Mouse (Mus musculus): ENCODE measurements around the gene Lmbr1l.
"Not testable (repeated sequence)": the region's sequence is repeated elsewhere in the genome, so short reads cannot be mapped to it uniquely, and the experiment has no call there.

Lmbr1l gene

DNA sequence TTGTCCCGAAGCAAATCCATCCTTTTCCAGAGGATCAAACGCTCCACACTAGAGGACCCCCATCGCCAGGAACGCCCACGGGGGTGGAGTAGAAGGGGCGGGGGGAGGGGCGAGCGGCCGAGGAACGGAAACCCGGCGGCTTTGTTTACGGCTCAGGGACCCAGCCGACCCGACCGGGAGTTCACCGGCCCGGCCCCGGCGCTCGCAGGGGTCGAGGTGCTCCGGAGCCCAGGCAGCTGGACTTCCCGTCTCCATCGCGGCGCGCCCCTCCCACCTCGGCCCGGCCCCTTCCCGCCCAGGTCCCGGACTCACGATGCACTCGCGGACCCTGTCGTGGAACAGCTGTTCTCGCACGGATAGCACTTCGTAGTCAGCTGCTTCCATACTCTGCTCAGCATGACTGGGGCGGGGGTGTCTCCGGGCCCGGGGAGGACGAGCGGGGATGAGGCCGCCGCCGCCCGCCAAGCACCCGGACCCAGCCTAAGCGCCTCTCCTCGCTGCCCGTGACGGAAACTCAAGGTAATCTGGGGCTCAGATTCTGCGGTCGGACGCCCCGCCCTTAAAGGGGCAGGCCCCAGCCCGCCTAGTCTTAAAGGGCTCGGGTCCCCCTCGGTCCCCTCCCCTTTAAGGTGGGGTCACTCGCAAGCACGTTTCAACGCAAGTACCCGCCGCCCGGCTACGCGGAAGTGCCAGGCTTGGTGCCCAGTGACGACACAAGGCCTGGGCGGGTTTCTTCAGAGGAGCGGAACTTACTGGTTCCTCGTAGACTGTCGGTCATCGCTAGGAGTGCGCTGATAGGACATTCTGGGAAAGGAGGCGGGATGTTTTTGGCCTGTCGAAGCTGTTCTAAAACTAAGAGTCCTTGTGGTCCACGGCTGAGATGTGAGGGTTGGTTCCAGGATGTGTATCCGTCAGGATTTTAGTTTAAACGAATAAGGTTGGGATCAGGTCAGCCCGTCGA lies at the start of gene Lmbr1l:
Gene Lmbr1l, minus strand, starts transcription at position 694 of the 961 bp plus-strand sequence.
- in situ Hi-C loops (cut with MboI, MseI): no loop called here

DNA sequence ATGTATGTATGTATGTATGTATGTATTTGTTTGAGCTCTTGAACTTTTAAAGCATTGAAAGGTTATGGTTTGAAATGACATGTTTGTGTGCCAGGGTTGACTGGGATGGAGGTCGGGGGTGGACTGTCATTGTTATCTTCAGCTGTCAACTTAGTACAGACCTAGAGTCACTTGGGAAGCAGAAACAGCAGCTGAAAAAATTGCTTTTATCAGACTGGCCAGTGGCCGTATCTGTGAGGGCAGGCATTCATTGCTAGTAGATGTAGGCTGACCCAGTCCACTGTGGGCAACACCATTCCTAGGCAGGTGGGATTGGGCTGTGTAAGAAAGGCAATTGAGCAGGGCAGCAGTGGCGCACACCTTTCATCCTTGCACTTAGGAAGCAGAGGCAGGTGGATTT lies 41.5 kb upstream of the Lmbr1l start:
- in situ Hi-C loops (cut with MboI, MseI): no loop called here

- in situ Hi-C loops (cut with MboI, MseI): no loop called here
Measured at GRCm38 (mm10) chr15:98958901-98959420, 40.9 kb upstream of the Lmbr1l start.

DNA sequence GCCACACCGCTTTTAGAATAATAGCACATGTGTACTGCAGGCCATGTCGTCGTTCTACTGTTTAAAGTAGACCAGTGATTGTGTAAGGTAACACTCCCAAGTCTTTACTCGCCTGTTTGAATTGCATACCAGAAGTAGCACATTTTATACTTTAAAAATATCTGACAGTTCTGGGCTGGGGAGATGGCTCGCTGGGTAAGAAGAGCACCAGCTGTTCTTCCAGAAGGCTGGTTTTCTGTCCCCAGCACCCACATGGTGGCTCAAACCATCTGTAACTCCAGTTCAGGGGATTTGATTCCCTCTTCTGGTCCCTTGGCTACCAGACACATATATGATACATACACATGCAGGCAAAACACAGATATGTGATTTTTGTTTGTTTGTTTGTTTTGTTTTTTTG lies 39.4 kb upstream of the Lmbr1l start:
- in situ Hi-C loops (cut with MboI, MseI): no loop called here

- in situ Hi-C loops (cut with MboI, MseI): no loop called here
Measured at GRCm38 (mm10) chr15:98956000-98956399, 38.0 kb upstream of the Lmbr1l start.

GRCm38 (mm10) chr15:98955324-98955723 lies 37.3 kb upstream of the Lmbr1l start:
- in situ Hi-C loops (cut with MboI, MseI): no loop called here

- in situ Hi-C loops (cut with MboI, MseI): no loop called here
Measured at GRCm38 (mm10) chr15:98954425-98955253, 36.6 kb upstream of the Lmbr1l start.

GRCm38 (mm10) chr15:98953401-98954356 lies 35.6 kb upstream of the Lmbr1l start, which contains the start of the genes Gm49450 and Tuba1a:
Gene Gm49450 (minus strand): TSS chr15:98953551.
Gene Tuba1a (minus strand): TSS chr15:98953703.
- in situ Hi-C loops (cut with MboI, MseI): no loop called here

DNA sequence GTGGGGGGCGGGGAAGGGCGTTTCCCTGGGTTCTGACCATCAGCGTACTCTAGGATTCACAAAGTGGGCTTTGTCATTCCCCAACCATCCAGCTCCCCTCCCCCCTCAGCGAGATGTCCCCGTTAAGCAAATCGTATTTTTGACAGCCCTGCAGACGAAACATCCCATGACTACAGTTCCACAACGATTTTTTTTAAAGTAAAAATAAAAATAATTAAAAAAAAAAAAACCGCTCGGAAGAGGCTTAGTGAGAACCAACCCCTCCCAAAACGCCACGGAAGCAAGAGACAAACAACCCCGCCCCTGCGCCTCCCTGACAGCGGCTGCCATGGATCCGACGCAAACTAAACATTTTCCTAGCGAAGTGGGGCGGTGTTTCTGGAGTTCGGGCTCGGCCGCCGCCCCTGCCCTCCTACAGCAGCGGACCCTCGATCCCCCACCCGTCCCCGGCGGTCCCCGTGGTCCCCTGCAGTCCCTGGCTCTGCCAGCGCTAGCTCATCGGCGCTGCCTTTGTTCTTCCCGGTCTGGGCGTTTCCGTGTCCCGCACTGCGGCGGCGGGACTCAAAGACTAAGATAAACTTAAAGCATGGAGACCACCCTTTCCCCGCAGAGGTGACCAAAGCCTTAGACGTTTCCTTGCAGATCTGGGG lies 34.8 kb upstream of the Lmbr1l start:
- in situ Hi-C loops (cut with MboI, MseI): no loop called here

DNA sequence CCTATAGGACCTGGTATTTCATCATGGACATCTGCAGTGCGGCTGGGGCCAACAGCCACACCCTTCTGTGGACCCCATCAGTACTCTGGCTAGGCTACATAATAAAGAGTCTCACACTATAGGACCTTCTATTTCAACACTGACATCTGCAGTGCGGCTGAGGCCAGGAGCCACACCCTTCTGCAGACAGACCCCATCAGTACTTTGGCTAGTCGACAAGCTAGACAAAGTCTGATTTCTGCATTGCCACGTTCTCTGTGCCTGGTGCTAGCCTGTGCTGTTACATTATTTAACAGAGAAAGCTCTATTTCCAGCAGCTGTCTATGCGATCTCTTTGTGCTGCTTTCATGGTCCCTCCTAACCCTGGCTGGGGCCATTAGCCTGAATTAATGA lies 34.0 kb upstream of the Lmbr1l start:
- in situ Hi-C loops (cut with MboI, MseI): no loop called here

GRCm38 (mm10) chr15:98951122-98952062 lies 33.4 kb upstream of the Lmbr1l start:
- in situ Hi-C loops (cut with MboI, MseI): not testable (repeated sequence)

DNA sequence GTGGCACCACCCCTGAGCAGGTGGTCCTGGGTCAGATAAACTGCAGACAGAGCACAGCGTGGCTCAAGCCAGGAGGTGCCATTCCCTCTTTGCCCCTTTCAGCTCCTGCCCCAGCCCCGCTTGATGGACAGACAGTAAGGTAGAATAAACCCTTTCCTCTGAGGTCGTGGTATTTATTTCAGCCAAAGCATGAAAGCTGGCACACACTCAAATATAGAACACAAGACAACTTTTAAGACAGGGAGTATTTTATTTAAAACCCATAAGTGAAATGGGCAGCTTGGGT lies 31.5 kb upstream of the Lmbr1l start:
- in situ Hi-C loops (cut with MboI, MseI): no loop called here

- in situ Hi-C loops (cut with MboI, MseI): no loop called here
Measured at GRCm38 (mm10) chr15:98948857-98949606, 31.0 kb upstream of the Lmbr1l start.

GRCm38 (mm10) chr15:98948382-98948781 lies 30.4 kb upstream of the Lmbr1l start:
- in situ Hi-C loops (cut with MboI, MseI): no loop called here

DNA sequence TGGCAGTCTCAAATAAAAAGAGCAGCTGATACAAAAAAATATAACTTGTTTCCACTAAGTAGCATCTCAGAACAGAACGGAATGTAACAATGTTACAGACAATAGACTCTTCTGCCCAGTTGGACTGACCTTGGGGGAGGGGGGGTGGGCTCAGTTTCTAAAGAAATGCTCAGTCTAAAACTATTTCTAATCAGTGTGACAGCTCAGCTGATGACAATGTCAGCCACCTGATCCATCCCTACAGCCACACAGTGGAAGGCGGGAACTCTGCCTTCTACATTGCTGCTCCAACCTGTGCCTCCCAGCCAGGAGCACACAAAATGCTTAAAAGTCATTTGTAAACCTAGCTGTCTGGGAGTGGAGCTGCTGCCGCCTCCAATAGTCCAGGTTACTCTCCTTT lies 29.9 kb upstream of the Lmbr1l start:
- in situ Hi-C loops (cut with MboI, MseI): no loop called here

DNA sequence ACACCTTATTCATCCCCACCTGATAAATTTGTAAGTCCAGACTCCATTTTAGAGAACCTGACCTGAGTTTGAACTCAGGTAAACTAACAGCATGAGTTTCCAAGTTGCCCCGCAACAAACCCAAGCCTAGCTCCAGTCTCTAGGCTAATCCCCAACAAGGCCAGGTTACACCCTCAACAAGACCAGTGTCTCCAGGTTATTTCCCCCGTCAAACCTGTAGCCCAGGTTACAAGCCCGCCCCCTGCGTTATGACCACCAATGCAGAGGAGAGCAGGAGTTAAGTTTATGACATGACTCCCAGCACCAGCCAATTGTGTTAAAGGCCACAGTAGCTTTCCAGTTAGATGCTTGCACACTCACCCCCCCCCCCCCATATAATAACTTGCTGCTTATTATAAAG lies 25.1 kb upstream of the Lmbr1l start:
- in situ Hi-C loops (cut with MboI, MseI): loop anchor here (5.0 kb wide), 1 partner anchor 49 kb away; no protein-coding TSS in a partner anchor

DNA sequence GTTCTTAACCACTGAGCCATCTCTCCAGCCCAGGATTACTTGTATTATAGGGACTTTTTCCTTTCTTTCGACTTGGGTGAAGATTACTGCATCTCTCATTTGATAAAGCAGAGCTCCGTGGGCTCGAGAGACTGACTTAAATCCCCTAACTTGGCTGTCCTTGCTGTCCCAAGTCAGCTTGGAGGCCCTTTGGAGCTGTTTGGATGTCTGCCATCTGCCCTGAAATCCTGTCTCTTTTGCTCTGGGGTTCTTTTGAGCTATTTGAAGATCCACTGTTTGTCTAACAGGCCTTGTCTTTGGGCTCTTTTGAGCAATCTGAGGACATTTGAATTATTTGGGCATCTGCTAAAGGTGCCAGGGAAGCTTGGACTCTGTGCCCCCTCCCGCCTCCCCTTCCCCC lies 24.1 kb upstream of the Lmbr1l start:
- in situ Hi-C loops (cut with MboI, MseI): loop anchor here (5.0 kb wide), 1 partner anchor 50 kb away; no protein-coding TSS in a partner anchor

DNA sequence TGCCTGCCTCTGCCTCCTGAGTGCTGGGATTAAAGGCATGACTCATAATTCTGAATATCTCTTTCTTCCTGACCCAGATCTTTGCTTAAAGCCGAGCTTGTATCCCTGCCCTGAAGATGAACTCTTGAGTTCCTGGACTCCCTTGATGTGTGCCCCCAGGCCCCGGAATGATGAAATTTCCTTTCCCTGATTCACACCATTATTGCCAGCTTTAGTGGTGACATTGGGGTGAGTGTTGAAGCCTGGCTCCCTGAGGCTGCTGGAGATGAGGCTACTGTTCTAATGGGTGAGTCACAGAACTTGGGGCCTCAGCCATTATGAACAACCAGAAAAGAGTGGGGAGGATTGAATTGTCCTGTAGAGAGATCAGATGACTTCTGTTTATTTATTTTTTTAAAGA lies 23.5 kb upstream of the Lmbr1l start:
- in situ Hi-C loops (cut with MboI, MseI): loop anchor here (5.0 kb wide), 1 partner anchor 51 kb away; no protein-coding TSS in a partner anchor

DNA sequence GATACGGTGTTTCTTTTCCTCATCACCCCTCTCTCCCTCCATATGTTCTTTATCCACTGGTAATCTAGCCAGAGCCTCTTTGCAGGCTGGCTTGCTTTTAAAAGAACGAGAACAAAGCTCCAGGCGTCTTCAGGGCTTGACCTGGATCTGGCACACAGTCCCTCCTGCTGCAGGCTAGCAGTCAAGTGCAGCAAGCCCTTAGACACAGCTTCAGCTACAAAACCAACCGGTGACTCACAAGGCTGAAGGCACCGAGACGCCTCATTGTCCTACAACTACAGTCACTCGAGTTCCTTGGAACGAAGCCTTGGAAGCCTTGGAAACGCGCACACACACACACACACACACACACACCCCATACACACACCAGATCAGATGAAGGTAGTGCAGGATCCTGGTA lies 22.8 kb upstream of the Lmbr1l start:
- in situ Hi-C loops (cut with MboI, MseI): loop anchor here (5.0 kb wide), 1 partner anchor 51 kb away; no protein-coding TSS in a partner anchor

All from T-helper 2 cell (primary cell).